Mouse (Mus musculus) adrenal gland, adult 18-20 months (tissue): Measurements from ENCODE around the gene Dnajb3. TPM values are rescaled to one million over a fixed set of nuclear protein-coding genes. Genes with fewer than 3 reads are reported as not detected.
A peak's percentile ranks its signal among the peaks of the same experiment; 100 is the strongest.
"Not testable (repeated sequence)": the region's sequence is repeated elsewhere in the genome, so short reads cannot be mapped to it uniquely, and the experiment has no call there.

Experiments used
- DNase-seq, 2 experiments: peaks; one replicate each; pipeline ENCODE4 v3.0.0; 2021 to 2022; ENCODE audit warnings: low spot score in 2 of 2
- total RNA-seq, 2 experiments: library from RNA; stranded (reverse); gene quantifications; 1 replicate in 1 of 2; 2 replicates in 1 of 2; pipeline ENCODE4 v1.2.3; 2021

Dnajb3 gene
- total RNA-seq, 2 experiments from 2014 or later = 2.2 to 3.1 TPM

DNA sequence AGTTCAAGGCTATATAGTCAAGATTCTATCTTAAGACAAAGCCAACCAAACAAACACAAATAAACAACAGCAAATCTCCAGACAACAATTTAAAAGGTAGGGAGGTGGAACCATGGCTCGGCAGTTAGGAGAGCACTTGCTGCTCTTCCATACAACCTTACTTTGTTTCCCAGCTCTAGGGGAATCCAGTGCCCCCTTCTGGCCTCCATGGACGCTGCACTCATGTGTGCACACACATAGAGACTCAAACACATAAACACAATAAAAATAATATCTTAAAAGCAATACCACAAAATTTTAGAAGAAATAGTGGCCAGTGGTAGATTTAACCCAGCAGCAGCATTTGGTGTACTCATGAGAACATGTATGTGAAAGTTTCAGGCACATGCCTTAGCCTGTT lies 11.6 kb upstream of the Dnajb3 start:
- peak in 1 of 2 experiments; percentile 28 for DNase-seq

DNA sequence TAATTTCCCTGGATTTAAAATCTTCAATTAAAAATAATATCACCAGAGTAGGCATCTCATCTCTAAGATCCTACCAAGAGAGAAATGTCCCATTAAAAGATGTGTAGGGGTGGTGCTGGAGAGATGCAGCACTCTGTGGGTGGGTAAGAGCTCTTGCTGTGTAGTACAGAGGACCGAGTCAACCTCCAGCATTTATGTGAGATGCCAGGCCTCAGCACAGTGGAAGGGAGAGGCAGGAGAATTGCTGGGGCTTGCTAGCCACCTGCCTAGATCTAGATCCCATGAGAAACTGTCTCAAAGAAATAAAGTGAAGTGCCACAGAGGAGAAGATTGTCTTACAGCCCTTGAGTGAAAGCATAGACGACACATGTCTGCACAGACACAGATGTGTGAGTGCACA lies 11.0 kb upstream of the Dnajb3 start:
- DNase-seq = peak in 1 of 2 experiments; percentile 21

DNA sequence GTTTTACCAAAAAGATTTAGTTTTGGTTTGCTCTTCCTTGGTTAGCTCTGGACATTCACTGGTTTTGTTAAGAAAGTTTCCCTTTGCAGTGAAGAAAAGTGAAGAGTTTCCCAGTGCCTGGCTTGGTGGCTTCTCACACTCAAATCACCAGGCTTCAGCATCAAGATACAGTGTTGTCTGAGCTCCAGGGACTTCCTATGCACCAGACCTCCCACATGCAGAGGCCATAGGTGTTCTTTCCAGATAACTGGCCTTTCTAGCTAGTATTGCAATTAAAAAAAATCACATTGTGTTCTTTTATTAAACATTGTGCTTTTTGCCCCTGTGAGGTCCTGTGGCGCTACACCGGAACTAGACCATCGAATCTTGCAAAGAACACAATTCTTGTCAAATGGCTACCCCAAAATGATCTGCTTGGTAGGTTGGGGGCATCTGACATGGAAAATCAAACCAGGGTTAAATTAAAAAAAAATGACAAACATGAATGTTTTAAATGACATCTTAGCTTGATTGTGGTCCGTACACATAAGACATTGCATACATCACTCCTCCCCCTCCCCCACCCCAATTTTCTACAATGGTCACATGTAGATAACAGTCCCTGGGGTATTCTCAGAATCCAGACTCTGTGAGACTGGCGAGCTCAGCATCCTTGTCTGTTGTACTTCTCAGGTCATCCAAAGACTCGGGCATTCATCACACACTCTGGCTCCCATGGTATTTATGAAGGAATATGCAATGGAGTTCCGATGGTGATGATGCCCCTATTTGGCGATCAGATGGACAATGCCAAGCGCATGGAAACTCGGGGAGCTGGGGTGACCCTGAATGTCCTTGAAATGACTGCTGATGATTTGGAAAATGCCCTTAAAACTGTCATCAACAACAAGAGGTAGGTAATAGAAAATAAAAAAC lies 10.1 kb upstream of the Dnajb3 start:
- peak in 1 of 2 experiments; percentile 19 for DNase-seq

- no peak for DNase-seq
Observed at GRCm38 (mm10) chr1:88214462-88214952, 8.9 kb upstream of the Dnajb3 start.

DNA sequence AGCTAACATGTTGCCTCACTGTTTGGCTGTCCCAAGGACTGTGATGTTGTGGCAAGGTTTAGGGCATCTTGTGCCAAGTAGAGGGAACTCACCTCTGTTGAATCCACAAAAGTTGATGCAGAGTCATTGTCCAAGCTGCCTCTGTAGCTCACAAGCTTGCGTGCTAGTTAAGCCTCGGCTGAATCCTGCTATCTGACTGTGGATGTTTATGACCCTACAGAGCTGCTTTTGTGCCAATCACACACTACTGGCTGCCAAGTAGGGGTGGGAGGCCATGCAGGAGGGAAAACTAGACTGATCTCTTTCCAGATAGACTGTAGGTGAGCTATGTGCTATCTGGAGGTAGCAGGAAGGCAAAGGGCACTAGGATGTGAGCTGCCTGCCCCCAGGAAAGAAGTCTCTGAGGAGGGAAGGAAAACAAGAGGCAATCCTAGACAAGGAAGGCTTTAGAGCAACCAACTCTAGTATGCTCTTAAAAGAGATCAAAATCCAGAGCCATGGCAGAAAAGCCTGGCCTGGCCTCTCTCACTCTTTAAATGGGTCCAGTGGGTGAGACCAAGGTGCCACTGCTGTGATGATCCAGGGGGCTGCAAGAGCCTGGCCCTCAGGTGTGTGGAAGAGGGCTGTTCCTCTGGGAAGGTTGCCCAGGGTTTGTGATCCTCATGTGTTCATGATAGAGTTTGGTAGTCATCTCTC lies 8.3 kb upstream of the Dnajb3 start:
- DNase-seq = peak in 1 of 2 experiments; percentile 22

DNA sequence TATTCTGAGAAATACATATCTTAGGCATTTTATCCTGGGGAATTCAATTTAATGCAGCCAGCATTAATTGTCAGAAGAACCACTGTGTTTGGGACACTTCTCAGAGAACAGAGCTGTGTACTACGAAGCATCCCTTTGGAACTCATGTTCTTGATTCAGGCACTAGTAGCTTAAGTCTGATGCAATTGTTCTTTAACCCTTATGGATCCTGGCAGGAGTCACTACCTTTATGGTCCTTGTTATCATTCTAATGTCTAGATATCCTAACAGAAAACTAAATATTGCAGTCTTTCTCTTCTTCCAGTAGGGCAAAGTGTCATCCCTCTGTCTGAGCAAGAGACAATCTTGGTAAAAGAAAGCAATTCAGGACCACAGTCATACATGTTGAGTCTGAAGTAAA lies 7.5 kb upstream of the Dnajb3 start:
- DNase-seq = no peak

GRCm38 (mm10) chr1:88212341-88213045 lies 6.9 kb upstream of the Dnajb3 start:
- DNase-seq = peak in 1 of 2 experiments; percentile 19

GRCm38 (mm10) chr1:88211812-88212211 lies 6.2 kb upstream of the Dnajb3 start, which contains the start of gene Ugt1a1:
Ugt1a1 (plus strand) TSS chr1:88211959.
- DNase-seq = peak in 1 of 2 experiments; percentile 22

DNA sequence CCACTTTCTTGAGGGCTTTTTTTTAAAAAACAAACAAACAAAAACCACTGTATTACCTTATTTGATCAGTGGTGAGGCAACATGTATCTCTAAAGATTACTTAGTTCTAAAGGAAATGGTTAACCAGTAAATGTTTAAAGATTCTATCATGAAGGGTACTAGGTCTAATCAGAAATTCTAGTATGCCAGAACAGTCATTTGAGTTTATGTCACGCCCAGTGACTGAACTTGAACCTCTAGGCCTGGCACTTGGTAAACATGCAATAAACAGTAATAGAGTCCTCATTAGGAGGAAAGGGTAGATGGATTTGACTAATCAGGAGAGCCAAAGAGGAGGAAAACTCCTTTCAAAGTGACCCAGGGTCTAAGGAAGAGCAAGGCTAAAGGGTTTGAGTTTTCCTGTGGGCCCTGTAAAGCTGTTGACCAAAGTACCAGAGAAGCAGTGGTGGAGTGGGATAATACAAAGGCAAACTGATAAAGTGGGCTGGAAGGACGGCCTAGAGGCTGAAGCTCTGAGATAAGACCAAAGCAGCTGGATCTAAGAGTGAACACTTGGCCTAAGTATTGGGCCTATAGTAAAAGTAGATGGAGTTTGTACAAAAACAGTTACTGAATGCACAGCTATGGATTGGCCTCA lies 1.4 kb upstream of the Dnajb3 start:
- no peak for DNase-seq

GRCm38 (mm10) chr1:88200456-88200855 lies 5.1 kb downstream of the Dnajb3 start, which contains the start of gene Ugt1a2:
Ugt1a2 (plus strand) TSS chr1:88200601.
- DNase-seq = no peak

GRCm38 (mm10) chr1:88199996-88200395 lies 5.6 kb downstream of the Dnajb3 start:
- DNase-seq = no peak

- DNase-seq = no peak
Observed at GRCm38 (mm10) chr1:88197443-88197842, 8.1 kb downstream of the Dnajb3 start.

DNA sequence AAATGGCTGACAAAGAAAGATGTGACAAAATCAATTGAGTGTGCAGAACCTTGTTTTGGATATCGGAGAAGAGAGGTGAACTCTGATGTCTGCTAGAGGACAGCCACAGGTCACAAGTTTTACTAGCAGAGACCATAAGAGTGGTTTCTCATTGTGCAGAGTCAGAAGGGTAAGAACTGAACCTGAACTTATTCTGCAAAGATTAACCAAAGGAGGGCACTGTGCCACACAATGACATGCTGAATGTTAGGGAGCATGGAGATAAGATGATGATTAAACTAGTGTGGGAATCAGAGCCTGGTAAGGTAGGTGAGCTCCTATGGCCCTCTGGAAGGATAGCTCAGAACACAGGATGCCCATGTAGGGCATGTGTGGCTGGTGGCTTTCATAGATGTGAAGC lies 9.9 kb downstream of the Dnajb3 start:
- no peak for DNase-seq

DNA sequence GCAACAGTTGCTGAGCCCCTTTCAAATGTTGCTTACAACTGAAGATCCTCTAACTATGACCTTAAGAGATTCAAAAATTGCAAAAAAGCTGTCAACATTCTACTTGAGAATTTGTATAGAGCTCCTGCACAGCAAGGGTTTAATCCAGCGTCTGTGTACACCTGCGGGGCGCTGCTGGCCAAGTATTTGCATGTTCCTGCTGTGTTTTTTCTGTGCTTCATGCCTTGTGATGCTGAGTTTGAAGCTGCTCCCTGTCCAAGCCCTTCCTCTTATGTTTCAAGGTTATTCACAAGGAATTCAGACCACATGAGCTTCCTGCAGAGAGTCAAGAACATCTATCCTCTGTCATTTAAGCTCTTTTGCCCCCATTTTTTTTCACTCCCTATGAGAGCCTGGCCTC lies 13.4 kb downstream of the Dnajb3 start:
- no peak for DNase-seq

DNA sequence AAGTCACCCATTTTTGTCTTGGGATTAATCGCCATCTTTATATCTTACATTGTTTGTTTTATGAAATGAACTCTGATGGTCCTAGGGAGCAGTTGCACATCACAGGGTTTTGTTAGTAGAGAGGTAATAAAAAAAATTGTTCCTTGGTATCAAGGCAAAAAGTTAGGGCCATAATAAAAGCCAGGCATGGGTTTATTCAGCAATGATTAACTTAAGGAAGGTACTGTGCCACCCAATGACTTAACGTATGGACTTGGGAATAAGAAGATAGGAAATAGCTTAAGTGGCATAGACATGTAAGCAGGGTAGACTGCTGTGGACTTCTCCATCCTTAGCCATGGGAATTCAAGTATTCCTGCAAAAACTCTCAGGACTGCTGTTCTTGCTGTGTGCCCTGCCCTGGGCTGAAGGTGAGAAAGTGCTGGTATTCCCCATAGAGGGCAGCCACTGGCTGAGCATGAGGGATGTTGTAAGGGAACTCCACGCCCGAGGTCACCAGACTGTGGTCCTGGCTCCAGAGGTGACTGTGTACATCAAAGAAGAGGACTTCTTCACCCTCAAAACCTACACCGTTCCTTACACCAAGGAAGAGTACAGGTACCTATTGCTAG lies 19.2 kb downstream of the Dnajb3 start:
- DNase-seq = no peak

DNA sequence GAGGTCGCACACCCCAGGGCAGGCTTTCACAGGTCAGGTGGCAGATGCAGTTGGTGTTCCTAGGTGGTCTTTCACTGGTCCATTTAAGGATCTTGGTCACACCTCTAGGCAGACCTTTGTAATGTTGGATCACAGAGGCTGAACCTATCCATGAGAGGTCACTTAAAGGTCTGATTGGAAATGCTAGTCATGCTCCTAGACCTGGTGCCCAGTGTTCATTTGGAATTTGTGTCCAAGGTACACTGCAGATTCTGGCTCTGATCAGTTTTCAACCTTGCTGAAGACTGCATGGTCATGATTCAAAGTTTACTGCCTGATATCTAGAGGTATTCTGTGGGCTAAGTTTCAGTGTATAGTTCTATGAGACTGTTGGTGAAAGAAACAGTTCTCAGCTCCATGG lies 25.9 kb downstream of the Dnajb3 start:
- no peak for DNase-seq

DNA sequence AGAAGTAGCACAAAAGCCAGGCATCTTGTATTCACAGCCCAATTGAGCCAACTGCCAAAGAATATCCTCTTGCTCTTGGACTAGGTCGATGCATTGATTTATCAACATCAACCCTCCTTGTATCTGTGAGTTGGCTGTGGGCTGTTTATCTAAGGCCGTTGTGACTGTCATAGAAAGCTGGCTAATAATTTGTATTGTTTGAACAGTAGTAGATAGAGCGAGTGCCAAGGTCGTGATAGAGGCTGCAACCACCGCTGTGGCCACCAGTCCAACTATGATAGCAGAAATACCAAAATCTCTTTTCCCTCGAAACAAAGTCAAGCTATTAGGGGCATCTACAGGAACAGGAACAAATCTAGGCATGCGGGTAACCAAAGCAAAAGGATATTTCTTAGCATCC lies 33.4 kb downstream of the Dnajb3 start:
- not testable (repeated sequence) for DNase-seq

DNA sequence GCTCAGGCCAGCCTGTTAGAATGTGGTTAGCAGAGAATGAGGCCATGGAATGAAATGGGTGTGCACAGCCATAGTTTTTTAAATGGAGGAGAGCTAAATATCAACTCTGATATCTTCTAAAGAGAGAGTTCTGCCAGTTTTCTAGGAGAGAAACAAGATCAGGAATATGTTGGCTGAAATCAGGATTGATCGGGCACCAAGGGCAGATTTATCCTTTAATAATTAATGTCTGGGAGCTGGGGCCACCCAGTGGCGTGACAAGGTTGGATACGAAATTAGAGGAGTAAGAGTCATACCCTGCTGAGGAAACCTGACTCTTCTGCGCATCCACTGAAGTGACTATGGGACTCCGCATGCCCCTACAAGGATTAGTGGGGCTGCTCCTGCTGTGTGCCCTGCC lies 39.9 kb downstream of the Dnajb3 start, which contains the start of gene Ugt1a5:
Ugt1a5 (plus strand) TSS at position 302 of the 400 bp plus-strand sequence.
- no peak for DNase-seq

DNA sequence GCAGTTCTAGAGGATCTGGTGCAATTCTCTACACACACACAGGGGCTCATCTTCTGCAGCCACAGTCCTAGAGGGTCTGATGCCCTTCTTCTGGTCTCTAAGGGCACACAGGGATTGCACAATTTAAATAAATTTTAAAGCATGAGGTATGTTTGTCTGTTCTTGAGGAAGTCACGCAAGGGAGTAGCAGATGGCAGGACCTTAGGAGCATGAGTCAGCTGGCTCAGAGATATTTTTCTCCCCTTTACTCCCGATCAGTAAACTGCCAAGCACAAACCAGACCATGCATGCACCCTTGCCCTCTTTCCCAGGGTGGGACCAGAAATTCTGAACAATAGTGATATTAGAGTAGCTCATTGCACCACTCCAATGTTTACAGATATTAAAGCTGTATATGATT lies 47.2 kb downstream of the Dnajb3 start:
- no peak for DNase-seq
